Mouse (Mus musculus): Measurements from ENCODE around the gene Usp5. TPM values are rescaled to one million over a fixed set of nuclear protein-coding genes. Genes with fewer than 3 reads are reported as not detected.

The Usp5 gene
- total RNA-seq (2021), result 10 to 100 TPM; 41.7 to 43.2 TPM
- long read RNA-seq, experiment 1, transcript Usp5-201 (20 exons, 3,213 nt), result major isoform, 7 of 20 reads
- long read RNA-seq, experiment 1, partial matches to known transcripts, result 3 of 20 reads
- long read RNA-seq, experiment 1, other reads (novel, unspliced or antisense), result 9 of 20 reads
- long read RNA-seq, experiment 2, transcript Usp5-201 (20 exons, 3,213 nt), result major isoform, 16 of 36 reads
- long read RNA-seq, experiment 2, partial matches to known transcripts, result 7 of 36 reads
- long read RNA-seq, experiment 2, other reads (novel, unspliced or antisense), result 11 of 36 reads

DNA sequence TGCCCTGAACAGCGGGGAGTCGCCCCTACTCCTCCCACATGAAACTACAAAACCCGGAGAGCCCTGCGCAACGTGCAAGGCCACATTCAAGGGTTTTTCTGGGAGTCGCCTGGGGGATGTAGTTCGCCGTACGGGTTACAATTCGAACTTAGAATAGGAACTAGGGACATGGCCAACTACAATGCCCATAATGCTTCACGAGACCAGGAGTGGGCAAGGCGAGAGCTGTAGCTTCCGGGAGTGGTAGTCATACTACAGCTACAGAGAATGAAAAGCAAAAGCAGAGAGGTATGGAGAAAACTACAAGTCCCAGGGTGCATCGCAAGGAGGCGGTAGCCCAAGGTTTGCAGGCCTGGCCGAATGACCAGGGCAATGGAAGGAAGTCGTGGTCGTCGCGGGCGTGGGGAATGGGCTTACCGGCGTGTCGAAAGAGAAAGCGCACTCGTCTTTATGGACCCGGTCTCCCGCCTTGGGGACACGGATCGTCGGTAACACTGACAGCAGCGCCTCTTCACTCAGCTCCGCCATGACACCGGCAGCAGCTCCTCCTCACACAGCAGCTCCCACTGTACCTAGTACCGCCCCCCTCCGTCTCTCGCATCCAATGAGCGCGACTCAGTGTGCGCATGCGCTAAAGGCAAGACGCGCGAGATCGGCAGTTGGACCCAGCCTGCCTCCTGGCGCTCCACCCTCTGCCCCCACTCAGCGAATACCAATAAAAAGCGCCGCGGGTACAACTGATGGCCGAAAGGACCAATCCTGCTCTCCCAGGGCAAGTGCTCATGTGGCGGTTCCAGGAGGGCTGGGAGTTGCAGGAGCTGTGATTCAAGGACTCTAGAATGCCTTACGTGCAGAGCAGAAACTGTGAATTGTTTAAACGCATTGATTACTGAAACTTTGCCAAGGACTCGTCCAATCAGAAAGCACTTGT, at the start of gene Usp5, which contains the start of gene Cdca3:
Usp5 (minus strand) TSS at position 617 of the 931 bp plus-strand sequence.
Cdca3 (plus strand) TSS at position 680 of the 931 bp plus-strand sequence.
- DNase-seq, result peak; percentile 98
- intact Hi-C loops (cut with DNase I), result no loop called here

GRCm38 (mm10) chr6:124874348-124874747, 45.1 kb upstream of the Usp5 start:
- no peak for DNase-seq
- intact Hi-C loops (cut with DNase I), result no loop called here

DNA sequence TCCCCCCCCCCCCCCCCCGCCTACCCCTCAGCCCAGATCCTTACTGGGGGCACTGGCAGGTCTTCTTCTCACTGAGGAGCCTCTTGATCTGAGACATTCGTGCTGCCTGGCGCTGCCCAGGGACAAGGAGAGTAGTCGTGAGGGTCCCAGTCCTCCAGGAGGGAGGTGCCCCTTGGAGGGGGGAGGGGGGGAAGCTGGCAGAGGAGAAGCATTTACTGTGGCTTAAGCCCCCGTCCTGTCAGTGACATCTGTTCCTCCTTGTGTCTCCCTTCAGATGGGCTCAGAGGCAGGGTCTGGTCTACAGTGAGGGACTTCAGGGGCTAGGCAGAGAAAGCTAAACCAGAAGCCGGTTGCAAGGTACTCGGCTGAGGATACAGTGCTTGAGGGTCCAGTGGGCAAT, 37.3 kb upstream of the Usp5 start:
- intact Hi-C loops (cut with DNase I), result no loop called here
- no peak for DNase-seq

DNA sequence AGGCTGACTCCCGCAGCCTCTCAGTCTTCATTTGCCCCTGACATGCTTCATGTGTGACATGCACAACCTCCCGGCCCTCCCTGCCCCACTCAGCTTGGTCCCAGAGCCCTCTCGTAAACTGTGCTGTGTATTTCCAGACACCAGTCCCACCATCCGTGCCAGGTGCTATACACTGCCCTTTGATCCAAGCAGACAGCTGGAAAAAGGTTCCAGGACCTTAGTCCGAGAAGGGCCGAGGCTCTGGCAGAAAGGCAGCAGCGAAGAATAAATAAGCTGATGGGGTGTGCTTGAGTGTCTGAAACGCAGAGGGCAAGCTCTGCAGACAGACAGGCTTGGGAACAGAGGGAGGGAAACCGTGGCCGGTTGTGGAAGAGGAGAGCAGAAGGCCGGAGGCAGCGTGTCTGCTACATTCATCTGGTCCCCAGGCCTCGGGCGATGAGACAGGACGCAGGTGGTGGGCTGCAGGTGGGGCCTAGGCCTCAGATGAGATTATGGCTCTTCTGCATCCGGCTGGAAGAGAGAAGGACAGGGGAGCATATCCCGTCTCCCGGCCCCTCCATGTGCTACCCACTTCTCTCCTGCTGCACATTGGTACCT, 36.6 kb upstream of the Usp5 start:
- intact Hi-C loops (cut with DNase I), result no loop called here
- no peak for DNase-seq

- DNase-seq, result no peak
- intact Hi-C loops (cut with DNase I), result no loop called here
Measured at GRCm38 (mm10) chr6:124863658-124864298, 34.5 kb upstream of the Usp5 start, which contains the start of gene Gpr162. Gene Gpr162, minus strand, starts transcription at chr6:124863983.

GRCm38 (mm10) chr6:124863125-124863657, 33.9 kb upstream of the Usp5 start:
- intact Hi-C loops (cut with DNase I), result no loop called here
- DNase-seq, result no peak

GRCm38 (mm10) chr6:124862406-124863124, 33.3 kb upstream of the Usp5 start:
- intact Hi-C loops (cut with DNase I), result no loop called here
- no peak for DNase-seq

GRCm38 (mm10) chr6:124861802-124862201, 32.5 kb upstream of the Usp5 start:
- DNase-seq, result no peak
- intact Hi-C loops (cut with DNase I), result no loop called here

GRCm38 (mm10) chr6:124861266-124861665, 32.0 kb upstream of the Usp5 start:
- intact Hi-C loops (cut with DNase I), result no loop called here
- DNase-seq, result no peak

DNA sequence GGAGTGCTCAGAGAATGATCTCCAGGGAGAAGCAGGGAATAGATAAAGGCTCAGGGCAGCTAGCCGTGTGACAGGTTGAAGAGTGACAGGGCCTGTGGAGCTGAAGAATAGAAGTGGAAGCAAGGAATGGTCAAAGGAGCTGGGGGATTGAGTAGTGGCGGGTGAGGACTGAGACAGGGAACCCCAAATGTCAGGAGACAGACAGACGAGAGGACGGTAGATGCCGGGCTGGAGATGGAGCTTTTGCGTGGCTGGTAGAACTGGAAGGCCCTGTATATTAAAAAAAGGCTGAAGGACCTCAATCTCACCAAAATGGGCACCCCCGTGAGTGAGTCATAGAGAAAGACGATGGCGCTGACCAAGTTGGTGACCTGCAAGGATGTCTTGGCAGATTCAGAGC, 31.2 kb upstream of the Usp5 start:
- intact Hi-C loops (cut with DNase I), result no loop called here
- DNase-seq, result no peak

DNA sequence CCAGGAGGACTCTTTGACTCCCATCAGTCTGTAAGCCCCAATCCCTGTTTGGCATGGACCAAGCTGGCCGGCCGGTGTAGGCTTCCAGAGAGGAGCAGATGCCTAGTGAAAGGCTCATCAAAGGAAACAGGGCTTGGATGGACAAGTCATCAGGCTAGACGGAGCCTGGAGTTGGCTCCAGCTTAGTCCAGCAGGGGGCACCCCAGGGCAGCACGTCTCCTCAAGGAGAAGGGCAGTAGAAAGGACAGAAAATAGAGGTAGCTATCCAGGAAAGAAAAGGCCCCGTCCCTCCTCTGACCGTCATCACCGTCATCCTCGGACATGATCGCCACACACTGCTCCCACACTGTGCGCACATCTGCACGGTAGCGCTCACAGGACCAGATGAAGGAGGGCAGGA, 30.4 kb upstream of the Usp5 start:
- intact Hi-C loops (cut with DNase I), result loop anchor here (5.0 kb wide), 2 partner anchors 43 to 58 kb away; no protein-coding TSS in a partner anchor
- DNase-seq, result peak; percentile 83 to 87

GRCm38 (mm10) chr6:124858561-124859318, 29.5 kb upstream of the Usp5 start:
- no peak for DNase-seq
- intact Hi-C loops (cut with DNase I), result loop anchor here (5.0 kb wide), 2 partner anchors 44 to 59 kb away; no protein-coding TSS in a partner anchor

DNA sequence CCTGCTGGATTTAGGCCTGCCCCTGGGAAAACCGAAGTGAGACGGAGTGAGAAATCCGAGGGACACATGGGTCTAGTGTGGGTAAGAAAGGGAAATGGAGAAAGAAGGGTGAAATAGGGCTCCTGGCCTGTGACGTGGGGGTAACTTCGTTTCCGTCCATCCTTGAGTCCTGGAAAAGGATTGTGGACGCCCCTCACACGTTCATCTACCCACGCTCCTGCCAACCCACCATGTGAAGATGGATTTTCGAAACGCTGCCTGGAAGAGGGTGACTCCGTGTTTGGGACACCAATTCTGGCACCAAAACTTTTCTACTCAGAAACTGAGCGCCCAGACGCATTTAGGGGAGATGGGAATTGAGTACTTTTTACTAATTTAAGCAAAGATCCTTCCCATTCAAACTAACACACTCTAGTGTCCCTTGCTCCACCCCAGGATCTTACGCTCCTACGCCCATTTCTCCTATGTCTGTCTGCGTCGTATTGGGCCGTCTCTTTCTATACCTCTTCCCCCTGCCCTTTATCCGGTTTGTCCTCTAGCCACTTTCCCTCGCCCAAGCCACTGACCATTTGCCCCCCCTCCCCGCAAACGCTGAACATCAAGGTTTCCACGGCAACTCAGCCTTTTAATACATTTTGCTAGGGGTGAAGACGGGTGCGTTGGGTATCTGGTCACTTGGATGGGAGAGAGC, 28.7 kb upstream of the Usp5 start:
- DNase-seq, result no peak
- intact Hi-C loops (cut with DNase I), result loop anchor here (5.0 kb wide), 2 partner anchors 44 to 59 kb away; no protein-coding TSS in a partner anchor

GRCm38 (mm10) chr6:124856916-124857839, 27.9 kb upstream of the Usp5 start, which contains the start of gene P3h3:
Gene P3h3, minus strand, starts transcription at chr6:124857752.
- intact Hi-C loops (cut with DNase I), result loop anchor here (5.0 kb wide), 2 partner anchors 45 to 60 kb away; no protein-coding TSS in a partner anchor
- DNase-seq, result peak; percentile 69 to 73

- no peak for DNase-seq
- intact Hi-C loops (cut with DNase I), result loop anchor here (5.0 kb wide), 2 partner anchors 46 to 61 kb away; no protein-coding TSS in a partner anchor
Measured at GRCm38 (mm10) chr6:124856321-124856720, 27.0 kb upstream of the Usp5 start.

DNA sequence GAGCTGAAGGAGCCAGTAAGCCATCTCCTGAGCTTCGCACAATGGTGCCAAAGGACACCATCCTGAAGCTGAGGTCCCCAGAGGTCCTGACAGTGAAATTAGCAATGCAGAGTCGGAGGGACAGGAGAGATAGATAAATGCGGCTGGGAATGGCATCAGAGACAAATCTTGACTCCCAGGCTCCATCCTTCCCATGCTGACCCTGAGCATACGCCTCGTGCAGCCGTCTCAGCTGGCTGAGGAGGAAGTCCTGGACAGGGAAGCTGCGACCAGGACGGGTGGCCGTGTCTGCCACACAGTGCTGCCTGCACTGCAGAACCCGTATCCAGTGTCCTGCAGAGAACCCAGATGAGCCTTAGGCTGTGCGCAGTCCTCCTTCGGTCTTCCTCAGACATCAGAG, 25.4 kb upstream of the Usp5 start:
- intact Hi-C loops (cut with DNase I), result loop anchor here (5.0 kb wide), 2 partner anchors 48 to 63 kb away; no protein-coding TSS in a partner anchor
- no peak for DNase-seq

DNA sequence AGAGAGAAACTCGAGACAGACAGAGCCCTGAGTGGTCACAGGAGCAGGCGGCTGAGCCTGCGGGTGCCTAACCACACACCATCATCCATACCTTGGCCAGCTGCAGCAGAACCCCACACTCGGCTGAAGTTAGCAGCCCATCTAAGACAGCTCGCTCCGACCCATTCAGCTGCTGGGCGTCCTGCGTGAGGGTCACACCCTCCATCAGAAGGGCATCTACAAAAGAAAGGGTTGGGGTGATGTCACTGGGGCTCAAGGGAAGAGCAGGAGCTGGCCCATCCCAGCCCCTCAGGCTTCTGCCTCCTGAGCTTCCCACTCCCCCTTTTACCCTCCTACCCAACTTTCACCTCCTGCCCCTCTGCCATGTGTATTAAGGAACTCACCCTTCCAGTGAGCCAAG, 21.3 kb upstream of the Usp5 start:
- no peak for DNase-seq
- intact Hi-C loops (cut with DNase I), result no loop called here
